Comparison of ENCODE assay signal across 9 mouse cellular contexts in the genomic region with DNA sequence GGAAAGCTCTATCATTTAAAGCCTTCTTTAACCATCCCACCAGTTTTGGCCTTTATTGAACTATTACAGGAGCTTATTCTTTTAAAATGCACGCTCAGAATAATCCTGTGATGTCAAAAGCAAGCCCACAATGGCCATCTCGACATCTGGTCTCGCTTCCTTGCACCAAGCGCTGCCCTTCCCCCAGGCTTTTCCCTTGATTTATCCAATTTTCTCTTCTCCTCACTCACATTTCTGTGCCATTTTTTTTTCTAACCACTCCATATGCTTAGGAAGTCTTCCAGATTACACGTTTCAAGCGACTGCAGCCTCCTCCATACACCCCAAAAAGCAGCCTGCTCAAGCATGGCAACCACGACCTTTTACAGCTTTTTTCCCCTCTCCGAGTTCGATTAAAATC.
DNase-seq lines count a peak whose midpoint lies in the region; ATAC-seq and TF ChIP-seq lines count a peak whose summit lies in the region.
"Had no signal": no experiment of that assay in that cellular context is flagged by ENCODE, and none has a peak within 500 bp of the region (broad histone marks: within the 10 kb centered on the region; RNA-seq: fewer than 3 reads in every experiment).

No protein-coding gene starts in this region.

- WGBS in hindbrain, postnatal 0 days: 53% methylated on average over 9 of the region's 9 CpGs
- WGBS in hindbrain, embryonic 13.5 days: 59% methylated on average over 9 of the region's 9 CpGs
- WGBS in kidney, embryonic 15.5 days: 74% methylated on average over 9 of the region's 9 CpGs

- no peak overlapping the region for H3K27ac ChIP-seq in hindbrain, postnatal 0 days
- H3K27ac ChIP-seq in hindbrain, embryonic 13.5 days: no peak overlapping the region
- H3K27ac ChIP-seq in kidney, embryonic 15.5 days: no peak overlapping the region
- H3K27ac ChIP-seq: kidney, postnatal 0 days had no signal

- H3K4me2 ChIP-seq in hindbrain, postnatal 0 days (ENCODE audit: low read depth, low read length): no peak overlapping the region
- no peak overlapping the region for H3K4me2 ChIP-seq in hindbrain, embryonic 13.5 days
- H3K4me2 ChIP-seq in kidney, embryonic 15.5 days: no peak overlapping the region

- no peaks in the 10 kb centered on the region for H3K4me1 ChIP-seq in hindbrain, postnatal 0 days (ENCODE audit: insufficient read depth, low read length)
- H3K4me1 ChIP-seq in hindbrain, embryonic 13.5 days (replicated peaks): no peaks in the 10 kb centered on the region
- no peaks in the 10 kb centered on the region for H3K4me1 ChIP-seq in kidney, embryonic 15.5 days

- H3K36me3 ChIP-seq in hindbrain, postnatal 0 days (ENCODE audit: insufficient read depth, low read length): no peaks in the 10 kb centered on the region
- H3K36me3 ChIP-seq in hindbrain, embryonic 13.5 days: no peaks in the 10 kb centered on the region
- no peaks in the 10 kb centered on the region for H3K36me3 ChIP-seq in kidney, embryonic 15.5 days

- no peak for TF ChIP-seq CTCF in hindbrain, postnatal 0 days (IDR thresholded peaks at IDR 0.05; ENCODE audit: low read depth)

- no peaks in the 10 kb centered on the region for H3K27me3 ChIP-seq in hindbrain, postnatal 0 days (ENCODE audit: insufficient read depth, low read length)
- no peaks in the 10 kb centered on the region for H3K27me3 ChIP-seq in hindbrain, embryonic 13.5 days
- H3K27me3 ChIP-seq in kidney, embryonic 15.5 days: no peaks in the 10 kb centered on the region

- DNase-seq in hindbrain, postnatal 0 days (ENCODE audit: low spot score): peak; percentile 48
- DNase-seq in cerebellum, postnatal 25 days: peak; percentile 66 to 79
- peak; percentile 32 to 34 for DNase-seq in layer of hippocampus, adult 8-10 months (ENCODE audit: low spot score in 2 of 2)
- peak; percentile 36 for DNase-seq in right cerebral cortex, postnatal 14 days
- no peak for DNase-seq in kidney, adult 11 months
- DNase-seq in lung, postnatal 4 days: no peak

- no peak overlapping the region for H3K9ac ChIP-seq in hindbrain, postnatal 0 days (replicated peaks; ENCODE audit: low read length)
- H3K9ac ChIP-seq in hindbrain, embryonic 13.5 days: no peak overlapping the region
- H3K9ac ChIP-seq in kidney, embryonic 15.5 days: no peak overlapping the region

- H3K9me3 ChIP-seq in hindbrain, postnatal 0 days (ENCODE audit: low read length): no peaks in the 10 kb centered on the region
- H3K9me3 ChIP-seq in hindbrain, embryonic 13.5 days: no peaks in the 10 kb centered on the region
- H3K9me3 ChIP-seq in kidney, embryonic 15.5 days (replicated peaks): no peaks in the 10 kb centered on the region

- ATAC-seq in hindbrain, postnatal 0 days: no peak
- ATAC-seq in hindbrain, embryonic 13.5 days (ENCODE audit: low FRiP score): no peak
- ATAC-seq in kidney, embryonic 15.5 days (replicated peaks; ENCODE audit: low FRiP score): no peak

- no peak overlapping the region for H3K4me3 ChIP-seq in hindbrain, postnatal 0 days (ENCODE audit: low read length)
- no peak overlapping the region for H3K4me3 ChIP-seq in hindbrain, embryonic 13.5 days
- H3K4me3 ChIP-seq in kidney, embryonic 15.5 days (replicated peaks): no peak overlapping the region

Comparison
In these comparisons a context has a peak if more than half of its experiments do, and no peak if none do; other contexts are left out.
1. DNase-seq: peak in hindbrain, postnatal 0 days (single experiment), cerebellum, postnatal 25 days (2 of 2), layer of hippocampus, adult 8-10 months (2 of 2) and right cerebral cortex, postnatal 14 days (single experiment); none in kidney, adult 11 months (single experiment) and lung, postnatal 4 days (0 of 2).